In the genomic region with DNA sequence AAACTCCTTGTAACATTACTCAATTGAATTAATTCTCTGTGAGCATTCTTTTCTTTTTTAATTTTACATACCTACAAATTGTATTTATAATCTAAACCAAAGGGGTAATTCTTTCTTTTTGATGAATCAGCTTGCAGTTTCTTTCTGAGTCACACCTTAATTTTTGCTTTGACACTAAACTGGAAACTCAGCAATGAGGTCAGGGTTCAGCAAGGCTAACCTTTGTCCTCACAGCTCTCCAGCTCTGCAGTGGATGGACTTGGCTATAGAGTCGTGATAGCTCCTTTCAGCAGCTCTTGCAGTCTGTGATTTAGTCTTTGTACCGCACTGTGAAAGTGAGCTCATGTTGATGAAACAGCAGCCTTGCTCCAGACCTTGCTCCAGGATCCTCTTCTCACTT, we compare ENCODE assay signal across 24 mouse cellular contexts.
DNase-seq lines count a peak whose midpoint lies in the region; ATAC-seq lines count a peak whose summit lies in the region.
"Had no signal": no experiment of that assay in that cellular context is flagged by ENCODE, and none has a peak within 500 bp of the region (broad histone marks: within the 10 kb centered on the region; RNA-seq: fewer than 3 reads in every experiment).

No protein-coding gene starts in this region.

- no peak overlapping the region for H3K4me2 ChIP-seq in liver, embryonic 16.5 days (ENCODE audit: low read depth, low read length)
- H3K4me2 ChIP-seq in liver, embryonic 11.5 days, result no peak overlapping the region
- H3K4me2 ChIP-seq: heart, embryonic 11.5 days; hindbrain, embryonic 13.5 days; liver, embryonic 13.5 days; midbrain, embryonic 13.5 days; neural tube, embryonic 12.5 days had no signal

- H3K9me3 ChIP-seq in liver, embryonic 16.5 days (replicated peaks; ENCODE audit: control insufficient read depth, low read length), result no peaks in the 10 kb centered on the region
- H3K9me3 ChIP-seq in liver, embryonic 11.5 days (ENCODE audit: control insufficient read depth, low read length), result no peaks in the 10 kb centered on the region
- H3K9me3 ChIP-seq in hindbrain, embryonic 10.5 days, result no peaks in the 10 kb centered on the region
- H3K9me3 ChIP-seq: forebrain, embryonic 10.5 days; hindbrain, embryonic 13.5 days; liver, embryonic 13.5 days; midbrain, embryonic 13.5 days; neural tube, embryonic 12.5 days had no signal

- no peak overlapping the region for H3K27ac ChIP-seq in liver, embryonic 16.5 days (ENCODE audit: low read length)
- H3K27ac ChIP-seq in liver, embryonic 11.5 days (ENCODE audit: low read depth, low read length), result no peak overlapping the region
- no peak overlapping the region for H3K27ac ChIP-seq in hindbrain, embryonic 10.5 days
- H3K27ac ChIP-seq: forebrain, embryonic 10.5 days; hindbrain, embryonic 13.5 days; left cerebral cortex, adult 2 months; liver, embryonic 13.5 days; midbrain, embryonic 13.5 days; neural tube, embryonic 12.5 days had no signal

- WGBS in liver, embryonic 16.5 days (ENCODE audit: insufficient replicate concordance), result 49% methylated on average over 2 of the region's 2 CpGs
- WGBS in liver, embryonic 11.5 days, result 65% methylated on average over 2 of the region's 2 CpGs
- 58% methylated on average over 2 of the region's 2 CpGs for WGBS in hindbrain, embryonic 10.5 days

- no peaks in the 10 kb centered on the region for H3K36me3 ChIP-seq in liver, embryonic 16.5 days (ENCODE audit: control insufficient read depth, insufficient read depth)
- H3K36me3 ChIP-seq in liver, embryonic 11.5 days (ENCODE audit: control insufficient read depth, insufficient read depth, low read length), result no peaks in the 10 kb centered on the region
- no peaks in the 10 kb centered on the region for H3K36me3 ChIP-seq in hindbrain, embryonic 10.5 days
- H3K36me3 ChIP-seq: forebrain, embryonic 10.5 days; hindbrain, embryonic 13.5 days; liver, embryonic 13.5 days; midbrain, embryonic 13.5 days; neural tube, embryonic 12.5 days had no signal

- ATAC-seq in liver, embryonic 16.5 days (ENCODE audit: low read depth), result peak; percentile 61
- no peak for ATAC-seq in liver, embryonic 11.5 days (replicated peaks; ENCODE audit: low FRiP score)
- ATAC-seq: forebrain, postnatal 0 days; inflammation-experienced regulatory T-cells, adult 6 months; midbrain, embryonic 13.5 days had no signal

- no peak overlapping the region for H3K9ac ChIP-seq in liver, embryonic 16.5 days (ENCODE audit: low read depth, low read length)
- H3K9ac ChIP-seq in liver, embryonic 11.5 days (ENCODE audit: low read depth, low read length), result no peak overlapping the region
- H3K9ac ChIP-seq: forebrain, postnatal 0 days; hindbrain, embryonic 13.5 days; liver, embryonic 13.5 days; midbrain, embryonic 13.5 days; neural tube, embryonic 12.5 days had no signal

- H3K4me3 ChIP-seq in liver, embryonic 16.5 days (ENCODE audit: low read depth, low read length), result no peak overlapping the region
- no peak overlapping the region for H3K4me3 ChIP-seq in liver, embryonic 11.5 days (ENCODE audit: low read depth, low read length)
- H3K4me3 ChIP-seq in hindbrain, embryonic 10.5 days, result no peak overlapping the region
- H3K4me3 ChIP-seq: forebrain, embryonic 10.5 days; hindbrain, embryonic 13.5 days; left cerebral cortex, adult 2 months; liver, embryonic 13.5 days; midbrain, embryonic 13.5 days; neural tube, embryonic 12.5 days had no signal

- DNase-seq in adrenal gland, postnatal 10 days, result peak; percentile 10
- DNase-seq in adrenal gland, postnatal 36 days, result no peak
- no peak for DNase-seq in liver, embryonic 11.5 days (ENCODE audit: low spot score)
- DNase-seq in kidney, postnatal 14 days, result peak; percentile 58
- DNase-seq in hindbrain, embryonic 10.5 days (ENCODE audit: low spot score), result no peak
- DNase-seq in T-cell, adult 2 months (ENCODE audit: low spot score), result no peak
- no peak for DNase-seq in lung, adult 18-20 months
- DNase-seq: cerebellum, postnatal 14 days; forebrain, postnatal 0 days; heart, postnatal 10 days; layer of hippocampus, adult 9-11 months; left cerebral cortex, postnatal 4 days; liver, embryonic 13.5 days; lung, postnatal 10 days; right cerebral cortex, adult 18-20 months; thymus, postnatal 14 days had no signal

- H3K27me3 ChIP-seq in liver, embryonic 16.5 days (ENCODE audit: control insufficient read depth, insufficient read depth, low read depth, low read length), result no peaks in the 10 kb centered on the region
- no peaks in the 10 kb centered on the region for H3K27me3 ChIP-seq in liver, embryonic 11.5 days (replicated peaks; ENCODE audit: control insufficient read depth, insufficient read depth, low read length)
- H3K27me3 ChIP-seq in hindbrain, embryonic 10.5 days (ENCODE audit: insufficient read depth, poor library complexity, severe bottlenecking), result no peaks in the 10 kb centered on the region
- H3K27me3 ChIP-seq: hindbrain, embryonic 13.5 days; liver, embryonic 13.5 days; midbrain, embryonic 13.5 days; neural tube, embryonic 12.5 days had no signal

- no peaks in the 10 kb centered on the region; the same call in 1 of the 2 replicates for H3K4me1 ChIP-seq in liver, embryonic 16.5 days (ENCODE audit: control insufficient read depth, low read depth, low read length)
- H3K4me1 ChIP-seq in liver, embryonic 11.5 days (replicated peaks; ENCODE audit: control insufficient read depth, insufficient read depth, low read length), result no peaks in the 10 kb centered on the region
- no peaks in the 10 kb centered on the region for H3K4me1 ChIP-seq in hindbrain, embryonic 10.5 days (replicated peaks)
- H3K4me1 ChIP-seq: forebrain, embryonic 10.5 days; hindbrain, embryonic 13.5 days; liver, embryonic 13.5 days; midbrain, embryonic 13.5 days; neural tube, embryonic 12.5 days had no signal

Comparison
In these comparisons a context has a peak if more than half of its experiments do, and no peak if none do; other contexts are left out.
1. DNase-seq: peak in adrenal gland, postnatal 10 days (single experiment) and kidney, postnatal 14 days (single experiment); none in adrenal gland, postnatal 36 days (0 of 2), liver, embryonic 11.5 days (single experiment), hindbrain, embryonic 10.5 days (single experiment), T-cell, adult 2 months (single experiment) and lung, adult 18-20 months (0 of 2).